Mouse (Mus musculus) heart, adult 18-20 months (tissue): ENCODE measurements around the gene Eya4. TPM values are rescaled to one million over a fixed set of nuclear protein-coding genes. Genes with fewer than 3 reads are reported as not detected.

Source experiments
- DNase-seq, 2 experiments: peaks; one replicate each; pipeline ENCODE4 v3.0.0; 2021 to 2022; ENCODE audit warnings: mixed read lengths in 1 of 2
- long read RNA-seq, 2 experiments: library from polyadenylated mRNA; stranded (forward); transcript quantifications; one replicate each; pipeline ENCODE4 v2.0.0; 2021
- total RNA-seq, 2 experiments: library from RNA; stranded (reverse); gene quantifications; 2 replicates each; pipeline ENCODE4 v1.2.3; 2021

The Eya4 gene
- total RNA-seq = under 1 TPM; 0.05 to 0.46 TPM
- long read RNA-seq, experiment 1 = 0 reads
- long read RNA-seq, experiment 2 = 0 reads

- peak; percentile 9 to 23 for DNase-seq
Observed at GRCm38 (mm10) chr10:23350011-23350911, at the start of gene Eya4. Eya4 (minus strand) TSS chr10:23350786.

- no peak for DNase-seq
Observed at GRCm38 (mm10) chr10:23395399-23395798, 44.8 kb upstream of the Eya4 start.

GRCm38 (mm10) chr10:23394556-23395245 lies 44.1 kb upstream of the Eya4 start:
- peak; percentile 41 to 59 for DNase-seq

GRCm38 (mm10) chr10:23394152-23394551 lies 43.6 kb upstream of the Eya4 start:
- DNase-seq = no peak

GRCm38 (mm10) chr10:23363866-23364265 lies 13.3 kb upstream of the Eya4 start:
- DNase-seq = no peak

GRCm38 (mm10) chr10:23349392-23350010 lies 1.1 kb downstream of the Eya4 start:
- no peak for DNase-seq

GRCm38 (mm10) chr10:23348893-23349391 lies 1.6 kb downstream of the Eya4 start:
- DNase-seq = peak in 1 of 2 experiments; percentile 7

- DNase-seq = peak in 1 of 2 experiments; percentile 10
Observed at GRCm38 (mm10) chr10:23348101-23348892, 2.3 kb downstream of the Eya4 start.

- DNase-seq = no peak
Observed at GRCm38 (mm10) chr10:23337250-23337649, 13.3 kb downstream of the Eya4 start.

GRCm38 (mm10) chr10:23332768-23333167 lies 17.8 kb downstream of the Eya4 start:
- DNase-seq = no peak

- DNase-seq = no peak
Observed at GRCm38 (mm10) chr10:23327651-23328050, 22.9 kb downstream of the Eya4 start.

- DNase-seq = no peak
Observed at GRCm38 (mm10) chr10:23322275-23322674, 28.3 kb downstream of the Eya4 start.

- no peak for DNase-seq
Observed at GRCm38 (mm10) chr10:23295616-23296015, 55.0 kb downstream of the Eya4 start.

GRCm38 (mm10) chr10:23292495-23292894 lies 58.1 kb downstream of the Eya4 start:
- DNase-seq = no peak

- DNase-seq = no peak
Observed at GRCm38 (mm10) chr10:23277371-23277770, 73.2 kb downstream of the Eya4 start.

- no peak for DNase-seq
Observed at GRCm38 (mm10) chr10:23271050-23271621, 79.5 kb downstream of the Eya4 start.

GRCm38 (mm10) chr10:23270502-23270901 lies 80.1 kb downstream of the Eya4 start:
- DNase-seq = no peak

GRCm38 (mm10) chr10:23252180-23252579 lies 98.4 kb downstream of the Eya4 start:
- no peak for DNase-seq

- DNase-seq = no peak
Observed at GRCm38 (mm10) chr10:23246485-23246884, 104.1 kb downstream of the Eya4 start.

- no peak for DNase-seq
Observed at GRCm38 (mm10) chr10:23236918-23237317, 113.7 kb downstream of the Eya4 start.

GRCm38 (mm10) chr10:23235405-23235804 lies 115.2 kb downstream of the Eya4 start:
- DNase-seq = no peak
